Mouse (Mus musculus) limb, embryonic 14.5 days (tissue): ENCODE results near the gene Ctsl. TPM values are rescaled to one million over a fixed set of nuclear protein-coding genes. Genes with fewer than 3 reads are reported as not detected.

Experiments used
- ATAC-seq: fragments of 200-750 bp; cut with Nextera tagmentation; 2 replicates; pipeline ENCODE4 v1.8.0; 2017; ENCODE audit warnings: low read depth, moderate number of reproducible peaks, moderate TSS enrichment; ENCODE audit not compliant: low FRiP score
- DNase-seq: peaks from one replicate; pipeline ENCODE4 v3.0.0-alpha.2; 2015; ENCODE audit warnings: low spot score
- H3K27ac ChIP-seq: fragments of 300-500 bp; sonication (generic); replicated peaks from 2 replicates; pipeline ENCODE4 v1.5.1; 2014; ENCODE audit warnings: low read depth, mild to moderate bottlenecking, low read length, moderate library complexity, mixed read lengths
- H3K27me3 ChIP-seq: fragments of 300-500 bp; sonication (generic); 2 replicates; pipeline ENCODE4 v1.6.1; 2014; ENCODE audit warnings: low read length, mixed read lengths; ENCODE audit not compliant: control insufficient read depth, insufficient read depth
- H3K36me3 ChIP-seq: fragments of 300-500 bp; sonication (generic); 2 replicates; pipeline ENCODE4 v1.6.1; 2014; ENCODE audit warnings: mild to moderate bottlenecking, low read length, moderate library complexity, mixed read lengths; ENCODE audit not compliant: control insufficient read depth, insufficient read depth
- H3K4me1 ChIP-seq: fragments of 300-500 bp; sonication (generic); 2 replicates; pipeline ENCODE4 v1.6.1; 2014; ENCODE audit warnings: antibody characterized with exemption, low read length, mixed read lengths; ENCODE audit not compliant: control insufficient read depth, insufficient read depth
- H3K4me2 ChIP-seq: fragments of 300-500 bp; sonication (generic); replicated peaks from 2 replicates; pipeline ENCODE4 v1.6.1; 2014; ENCODE audit warnings: low read depth, mild to moderate bottlenecking, low read length, moderate library complexity; ENCODE audit not compliant: severe bottlenecking
- H3K4me3 ChIP-seq: fragments of 300-500 bp; sonication (generic); replicated peaks from 2 replicates; pipeline ENCODE4 v1.5.1; 2014; ENCODE audit warnings: low read length
- H3K9ac ChIP-seq: fragments of 300-500 bp; sonication (generic); 2 replicates; pipeline ENCODE4 v1.6.1; 2014; ENCODE audit warnings: mild to moderate bottlenecking, low read depth, low read length, moderate library complexity; ENCODE audit not compliant: severe bottlenecking
- H3K9me3 ChIP-seq: fragments of 300-500 bp; sonication (generic); 2 replicates; pipeline ENCODE4 v1.6.1; 2016; ENCODE audit warnings: low read length; ENCODE audit not compliant: control insufficient read depth
- POLR2A ChIP-seq: fragments of 200-500 bp; IDR thresholded peaks from 2 replicates; pipeline ENCODE4 v1.8.0; 2012; ENCODE audit warnings: inconsistent platforms, mild to moderate bottlenecking, moderate library complexity, borderline replicate concordance; ENCODE audit not compliant: insufficient read depth, insufficient read length; ENCODE audit errors: extremely low read depth
- WGBS: fragments of 180-500 bp; shearing (Covaris S2); extraction: QIAGEN DNeasy Blood & Tissue Kit; methylation state at CpG from one replicate; pipeline ENCODE4 v1.1.7; 2014; 5-methylcytosine and 5-hydroxymethylcytosine counted together
- polyA plus RNA-seq, 2 experiments: library from polyadenylated mRNA; depleted of rRNA in 1 of 2; stranded (reverse) in 1 of 2; unstranded in 1 of 2; fragments of >200 nt; fragmentation: Nextera tagmentation in 1 of 2; extraction: Ambion mirVana in 1 of 2; gene quantifications; 2 replicates each; pipeline versions ENCODE4 v1.2.1 to v1.2.3; 2012 to 2014

Ctsl gene
- polyA plus RNA-seq, 2 experiments, result 161 to 228 TPM

- DNase-seq, result no peak
- 69% methylated on average over 7 of the region's 7 CpGs for WGBS
- Histone ChIP-seq H3K9ac (no peak overlapping the region), H3K4me1 (no peaks in the 10 kb centered on the region), H3K27ac (no peak overlapping the region), H3K9me3 (no peaks in the 10 kb centered on the region), H3K36me3 (no peaks in the 10 kb centered on the region), H3K27me3 (no peaks in the 10 kb centered on the region), H3K4me2 (no peak overlapping the region), H3K4me3 (no peak overlapping the region)
- no peak for TF ChIP-seq POLR2A
- no peak for ATAC-seq
Observed at GRCm38 (mm10) chr13:64375160-64375559, 4.5 kb upstream of the Ctsl start.

- Histone ChIP-seq H3K36me3 (no peaks in the 10 kb centered on the region), H3K4me2 (no peak overlapping the region), H3K9ac (no peak overlapping the region), H3K4me3 (no peak overlapping the region), H3K4me1 (peaks cover 7% of the 10 kb centered on the region), H3K27ac (no peak overlapping the region), H3K27me3 (no peaks in the 10 kb centered on the region), H3K9me3 (no peaks in the 10 kb centered on the region)
- DNase-seq (peak; percentile 27), ATAC-seq (no peak)
- 10% methylated on average over 1 of the region's 1 CpGs for WGBS
- no peak for TF ChIP-seq POLR2A
Observed at GRCm38 (mm10) chr13:64373695-64374094, 3.0 kb upstream of the Ctsl start.

- Histone ChIP-seq H3K4me3 (peak overlapping the region; percentile 82), H3K27ac (peak overlapping the region; percentile 55; the same call in 1 of the 2 replicates), H3K9ac (peak overlapping the region; percentile 72), H3K4me1 (peaks cover 9% of the 10 kb centered on the region), H3K9me3 (no peaks in the 10 kb centered on the region), H3K36me3 (peaks cover 33% of the 10 kb centered on the region), H3K27me3 (no peaks in the 10 kb centered on the region), H3K4me2 (peak overlapping the region; percentile 62)
- no peak for TF ChIP-seq POLR2A
- ATAC-seq (peak; percentile 70), DNase-seq (no peak)
- under 1% methylated on average over 27 of the region's 29 CpGs for WGBS
Observed at GRCm38 (mm10) chr13:64369805-64370172, 901 bp downstream of the Ctsl start.

- 100% methylated on average over 1 of the region's 1 CpGs for WGBS
- no peak for TF ChIP-seq POLR2A
- Histone ChIP-seq H3K36me3 (peaks cover 43% of the 10 kb centered on the region), H3K9me3 (no peaks in the 10 kb centered on the region), H3K4me2 (peak overlapping the region; percentile 62), H3K27ac (no peak overlapping the region), H3K4me1 (peaks cover 9% of the 10 kb centered on the region), H3K4me3 (peak overlapping the region; percentile 82), H3K27me3 (no peaks in the 10 kb centered on the region), H3K9ac (no peak overlapping the region)
- DNase-seq, result no peak
- no peak for ATAC-seq
Observed at GRCm38 (mm10) chr13:64368596-64368995, 2.1 kb downstream of the Ctsl start.

GRCm38 (mm10) chr13:64367615-64368014, 3.1 kb downstream of the Ctsl start:
- no peak for ATAC-seq
- DNase-seq, result no peak
- Histone ChIP-seq H3K9me3 (no peaks in the 10 kb centered on the region), H3K27me3 (no peaks in the 10 kb centered on the region), H3K4me2 (no peak overlapping the region), H3K36me3 (peaks cover 51% of the 10 kb centered on the region), H3K4me1 (peaks cover 9% of the 10 kb centered on the region), H3K4me3 (no peak overlapping the region), H3K9ac (no peak overlapping the region), H3K27ac (no peak overlapping the region)
- TF ChIP-seq POLR2A, result no peak
- WGBS, result 94% methylated on average over 5 of the region's 5 CpGs

- no peak overlapping the region for H3K27ac ChIP-seq
- peaks cover 55% of the 10 kb centered on the region for H3K36me3 ChIP-seq
- no peak for DNase-seq
Observed at GRCm38 (mm10) chr13:64365326-64365725, 5.4 kb downstream of the Ctsl start.

More at GRCm38 (mm10) chr13:64365326-64365725, 5.4 kb downstream of the Ctsl start:
- ATAC-seq, result no peak
- Histone ChIP-seq H3K4me2 (no peak overlapping the region), H3K4me3 (no peak overlapping the region), H3K27me3 (no peaks in the 10 kb centered on the region), H3K9me3 (no peaks in the 10 kb centered on the region), H3K9ac (no peak overlapping the region), H3K4me1 (peaks cover 9% of the 10 kb centered on the region)
- no peak for TF ChIP-seq POLR2A
